Mouse (Mus musculus) lung, adult 2 months (tissue): ENCODE measurements at regions not wholly inside any gene's neighbourhood (a gene's known extent, or its start where the extent isn't known, plus 50 kb on each side); places are given as distances from the start of the nearest gene placed in this dataset.

Source experiments
- DNase-seq: peaks from one replicate; pipeline ENCODE4 v3.0.0; 2022
- H3K4me1 ChIP-seq: fragments of 200-500 bp; 2 replicates; pipeline ENCODE4 v1.6.1; 2011; ENCODE audit warnings: low read length; ENCODE audit not compliant: control insufficient read depth, insufficient read depth
- H3K4me3 ChIP-seq: fragments of 200-500 bp; replicated peaks from 2 replicates; pipeline ENCODE3; 2011; ENCODE audit warnings: low read depth, mild to moderate bottlenecking, control low read depth, low read length; ENCODE audit errors: extremely low read depth
- CTCF ChIP-seq: fragments of 200-500 bp; IDR thresholded peaks from 2 replicates; pipeline ENCODE4 v1.5.1; 2011; ENCODE audit warnings: mild to moderate bottlenecking, low read length, control low read depth; ENCODE audit not compliant: insufficient read depth
- POLR2A ChIP-seq: fragments of 200-500 bp; IDR thresholded peaks from 2 replicates; pipeline ENCODE4 v1.6.1; 2011; ENCODE audit warnings: low read depth, mild to moderate bottlenecking, control low read depth, low read length, borderline replicate concordance; ENCODE audit errors: extremely low read depth
- WGBS: fragments of 180-500 bp; shearing (Covaris S2); methylation state at CpG from one replicate; pipeline ENCODE4 v1.1.7; 2018; 5-methylcytosine and 5-hydroxymethylcytosine counted together

DNA sequence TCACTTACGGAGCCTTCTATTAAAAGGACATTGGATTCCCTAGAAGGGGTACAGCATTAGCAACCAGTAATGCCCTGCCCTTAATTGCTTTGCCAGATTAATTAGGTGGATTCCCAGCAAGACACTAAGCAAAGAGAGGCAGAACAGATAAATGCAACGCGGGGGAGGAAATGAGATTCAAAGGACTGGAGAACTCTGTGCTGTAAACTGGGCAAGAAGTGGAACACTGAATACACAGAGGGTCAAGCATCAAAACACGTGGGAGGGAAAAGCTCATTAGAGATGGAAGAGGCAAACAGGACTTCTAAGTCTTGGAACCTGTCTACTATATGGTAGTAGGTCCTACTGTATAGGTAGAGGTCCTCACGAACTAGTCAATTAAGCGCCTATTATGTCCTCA is 68.5 kb upstream of the Fer start:
- no peak overlapping the region for H3K4me3 ChIP-seq
- WGBS, result 81% methylated on average over 6 of the region's 6 CpGs
- DNase-seq, result no peak
- TF ChIP-seq CTCF, result no peak
- TF ChIP-seq POLR2A, result no peak
- no peaks in the 10 kb centered on the region for H3K4me1 ChIP-seq

DNA sequence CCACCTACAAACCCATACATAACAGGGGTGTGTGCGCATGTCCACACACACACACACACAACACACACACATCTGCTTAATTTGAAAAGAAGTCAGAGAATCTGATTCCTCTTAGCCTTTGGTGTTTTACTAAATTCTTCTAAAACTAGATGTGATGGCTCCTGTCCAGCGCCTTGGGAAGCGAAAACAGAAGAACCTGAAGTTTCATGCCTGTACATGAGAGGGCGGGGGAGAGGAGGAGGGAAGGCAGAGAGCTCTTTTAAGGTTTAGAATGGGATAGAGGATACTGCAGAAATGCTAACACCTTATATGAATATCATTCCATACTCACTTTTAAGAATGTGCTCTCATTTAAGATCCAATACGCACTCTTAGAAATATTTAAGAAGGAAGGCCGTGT is 64.5 kb upstream of the Fer start:
- 87% methylated on average over 6 of the region's 6 CpGs for WGBS
- DNase-seq, result no peak

DNA sequence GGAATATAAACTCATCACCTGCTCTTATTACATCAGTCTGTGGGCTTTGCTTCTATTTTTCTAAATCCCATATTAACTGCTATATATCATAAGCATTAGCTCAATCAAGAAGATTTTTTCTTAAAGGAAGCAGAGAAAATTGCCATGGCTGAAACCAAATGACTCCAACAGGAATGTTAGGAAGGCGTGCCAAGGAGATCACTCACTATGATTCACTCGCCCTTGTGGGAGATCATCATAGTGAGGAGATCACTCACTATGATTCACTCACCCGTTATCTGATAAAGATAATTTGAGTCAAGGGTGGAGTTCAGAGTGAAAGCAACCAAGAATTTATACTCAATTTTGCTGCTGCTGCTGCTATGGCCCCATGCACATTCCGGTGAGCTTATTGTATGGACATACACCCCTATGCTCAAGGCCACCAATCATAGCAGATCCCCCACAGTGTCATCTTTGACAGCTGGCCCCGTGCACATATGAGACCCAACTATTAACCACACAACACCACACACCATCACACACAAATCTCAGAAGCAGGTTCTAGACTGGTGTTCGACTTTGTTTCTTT is 63.8 kb upstream of the Fer start:
- TF ChIP-seq POLR2A (no peak), CTCF (no peak)
- DNase-seq, result no peak
- Histone ChIP-seq H3K4me1 (no peaks in the 10 kb centered on the region), H3K4me3 (no peak overlapping the region)
- 76% methylated on average over 6 of the region's 6 CpGs for WGBS

More for the DNA sequence above, 64.5 kb upstream of the Fer start:
- Histone ChIP-seq H3K4me3 (no peak overlapping the region), H3K4me1 (no peaks in the 10 kb centered on the region)
- TF ChIP-seq POLR2A, result no peak
- TF ChIP-seq CTCF, result no peak

DNA sequence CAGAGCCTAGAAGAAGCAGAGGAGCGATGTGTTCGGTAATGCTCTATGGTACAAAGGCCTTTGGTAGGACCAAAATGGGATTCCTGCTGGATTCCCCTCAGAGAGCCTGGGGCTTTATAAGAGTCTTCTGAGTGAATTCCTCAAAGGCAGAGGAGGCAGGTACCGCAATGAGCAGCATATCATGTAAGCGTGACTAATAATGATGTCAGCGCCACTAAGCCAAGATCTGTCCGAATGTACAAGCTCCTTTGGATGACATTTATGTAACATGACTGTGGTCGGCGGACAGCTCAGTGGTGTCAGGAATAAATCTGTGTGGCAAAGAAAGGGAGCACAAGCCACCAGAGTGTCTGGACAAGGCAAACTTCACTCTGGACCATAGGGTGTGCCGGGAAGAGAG is 61.5 kb upstream of the Fer start:
- WGBS, result 91% methylated on average over 9 of the region's 9 CpGs
- H3K4me1 ChIP-seq, result no peaks in the 10 kb centered on the region
- no peak for TF ChIP-seq POLR2A
- no peak for TF ChIP-seq CTCF

DNA sequence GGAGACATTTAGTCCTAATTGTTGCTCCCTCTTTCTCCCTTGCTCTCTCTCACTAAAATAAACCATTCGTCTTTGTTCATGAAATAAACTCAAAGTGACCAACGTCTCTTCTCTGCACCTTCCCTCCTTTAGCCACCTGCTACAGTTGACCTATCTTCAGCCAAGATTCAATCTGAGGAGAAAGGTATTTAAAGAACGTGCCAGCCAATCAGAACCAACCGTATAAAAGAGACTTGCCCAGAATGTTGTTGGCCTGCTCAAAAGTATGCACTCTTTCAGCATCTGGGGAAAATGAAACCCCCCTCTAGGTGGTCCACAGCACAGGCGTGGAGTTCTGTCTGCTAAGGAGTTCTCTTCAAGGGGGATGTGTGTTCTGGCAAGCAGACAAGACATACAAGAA is 60.0 kb upstream of the Fer start:
- no peak for TF ChIP-seq CTCF
- no peak for TF ChIP-seq POLR2A
- no peaks in the 10 kb centered on the region for H3K4me1 ChIP-seq
- H3K4me3 ChIP-seq, result no peak overlapping the region
- DNase-seq, result no peak
- 73% methylated on average over 5 of the region's 5 CpGs for WGBS

More for the DNA sequence above, 61.5 kb upstream of the Fer start:
- no peak overlapping the region for H3K4me3 ChIP-seq
- no peak for DNase-seq

DNA sequence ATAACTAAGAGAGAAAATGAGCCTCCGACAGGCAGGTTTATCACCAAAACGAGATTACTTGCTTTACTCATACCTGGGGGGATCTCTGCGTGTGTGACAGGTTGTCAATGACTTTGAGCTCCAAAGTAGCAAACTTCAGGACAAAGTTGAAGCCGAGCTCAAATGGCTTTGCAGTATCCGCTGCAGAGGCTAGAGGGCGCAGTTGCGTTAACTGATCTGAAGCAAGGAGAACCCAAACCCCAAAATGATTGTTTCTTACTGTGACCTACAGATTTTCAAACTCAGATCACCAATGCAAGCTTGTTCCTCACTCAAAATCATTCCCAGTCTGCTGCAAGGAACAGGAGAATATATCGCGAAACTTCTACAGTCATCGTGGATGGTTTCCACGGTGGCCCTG is 59.3 kb upstream of the Fer start:
- H3K4me1 ChIP-seq, result no peaks in the 10 kb centered on the region
- no peak overlapping the region for H3K4me3 ChIP-seq
- TF ChIP-seq CTCF, result peak; percentile 94
- TF ChIP-seq POLR2A, result no peak
- DNase-seq, result peak; percentile 62
- 25% methylated on average over 11 of the region's 11 CpGs for WGBS

DNA sequence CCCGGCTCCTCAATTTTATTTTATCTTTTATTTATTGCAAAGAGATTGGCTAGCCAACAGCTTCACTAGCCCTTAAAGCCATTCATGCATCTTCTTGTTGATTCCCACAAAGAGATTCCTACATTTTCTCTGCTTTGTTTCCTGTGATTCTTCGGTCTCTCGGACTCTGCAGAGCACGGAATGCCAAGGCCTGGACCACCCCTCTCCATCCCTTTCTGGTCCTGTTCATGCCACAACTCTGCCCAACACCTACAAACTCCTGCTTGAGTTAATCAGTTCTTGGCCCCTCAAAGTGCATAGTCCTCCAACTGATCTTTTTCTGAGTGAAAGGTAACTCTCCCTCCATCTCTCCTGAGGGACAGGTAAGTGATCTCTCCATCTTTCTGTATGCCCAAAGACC is 58.4 kb upstream of the Fer start:
- TF ChIP-seq POLR2A (no peak), CTCF (no peak)
- H3K4me3 ChIP-seq, result no peak overlapping the region
- WGBS, result 92% methylated on average over 4 of the region's 4 CpGs
- H3K4me1 ChIP-seq, result no peaks in the 10 kb centered on the region
- no peak for DNase-seq

DNA sequence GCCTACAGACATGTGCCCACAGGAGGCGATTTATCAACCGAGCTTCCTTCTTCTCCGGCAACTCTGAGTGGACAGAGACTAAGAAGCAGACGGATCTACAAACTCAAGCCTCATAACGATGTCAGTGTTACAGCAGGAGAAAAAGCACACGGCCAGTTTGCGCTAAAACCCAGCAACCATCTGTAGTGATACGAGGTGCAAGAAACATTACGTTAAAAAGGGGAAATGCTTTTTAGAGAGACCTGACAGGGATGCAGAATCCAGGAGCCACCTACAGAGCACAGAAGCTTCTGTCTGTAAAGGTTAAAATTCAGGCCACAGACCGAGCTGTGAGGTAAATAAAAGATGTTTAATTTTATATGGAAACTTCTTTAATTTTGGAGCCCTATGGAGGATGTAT is 56.5 kb upstream of the Fer start:
- no peak overlapping the region for H3K4me3 ChIP-seq
- no peaks in the 10 kb centered on the region for H3K4me1 ChIP-seq
- WGBS, result 88% methylated on average over 10 of the region's 10 CpGs
- DNase-seq, result no peak
- TF ChIP-seq POLR2A, result no peak
- no peak for TF ChIP-seq CTCF

DNA sequence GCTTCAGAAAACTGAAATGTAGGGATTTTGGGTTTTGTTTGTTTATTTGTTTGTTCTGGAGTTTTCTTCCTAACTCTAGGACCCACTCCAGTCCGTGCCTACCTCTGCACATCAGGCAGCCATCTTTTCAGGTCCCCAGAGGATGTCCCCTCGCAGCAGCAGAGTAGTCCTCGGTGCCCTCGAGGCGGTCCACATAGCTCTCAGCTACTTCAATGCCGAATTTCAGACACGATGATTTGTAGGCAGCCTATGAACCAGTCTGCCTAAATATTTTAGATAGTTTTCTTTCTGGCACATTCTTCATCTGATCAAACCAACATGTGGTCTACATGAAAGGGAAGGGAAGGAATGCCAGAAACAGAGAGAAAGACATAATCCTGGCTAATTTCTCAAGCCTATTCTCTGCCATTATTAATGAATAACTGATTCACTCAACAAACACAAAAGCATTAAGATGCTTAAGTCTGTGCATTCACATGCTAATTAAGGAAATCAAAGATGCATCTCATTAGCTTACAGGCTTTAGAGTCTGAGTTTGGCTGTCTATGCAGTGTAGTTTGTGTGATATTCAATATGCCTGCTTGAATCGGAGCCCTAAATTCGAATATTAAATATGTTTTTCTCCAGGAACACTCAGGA is 55.2 kb upstream of the Fer start:
- no peak for TF ChIP-seq POLR2A
- Histone ChIP-seq H3K4me3 (no peak overlapping the region), H3K4me1 (no peaks in the 10 kb centered on the region)
- WGBS, result 84% methylated on average over 9 of the region's 9 CpGs
- no peak for DNase-seq

DNA sequence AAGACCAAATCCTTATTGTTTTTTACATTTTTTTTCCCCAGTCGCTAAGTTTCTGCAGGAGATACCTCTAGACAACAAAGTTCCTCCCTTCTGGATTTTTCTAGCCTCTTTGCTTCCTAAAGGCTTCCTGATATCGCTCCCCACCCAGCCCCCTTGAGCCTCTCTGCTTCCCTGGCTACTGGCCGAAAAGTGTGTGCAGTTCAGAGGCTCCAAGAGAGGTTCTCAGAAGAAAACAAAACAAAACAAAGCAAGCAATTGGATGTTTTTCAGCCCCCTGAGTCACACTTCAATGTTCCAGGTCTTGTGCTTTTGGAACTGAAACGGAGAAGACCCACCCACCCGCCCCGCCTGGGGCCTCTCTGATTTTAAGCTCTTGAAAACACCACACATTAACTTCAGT is 54.1 kb upstream of the Fer start:
- WGBS, result 71% methylated on average over 6 of the region's 6 CpGs
- no peak for DNase-seq
- H3K4me1 ChIP-seq, result no peaks in the 10 kb centered on the region

DNA sequence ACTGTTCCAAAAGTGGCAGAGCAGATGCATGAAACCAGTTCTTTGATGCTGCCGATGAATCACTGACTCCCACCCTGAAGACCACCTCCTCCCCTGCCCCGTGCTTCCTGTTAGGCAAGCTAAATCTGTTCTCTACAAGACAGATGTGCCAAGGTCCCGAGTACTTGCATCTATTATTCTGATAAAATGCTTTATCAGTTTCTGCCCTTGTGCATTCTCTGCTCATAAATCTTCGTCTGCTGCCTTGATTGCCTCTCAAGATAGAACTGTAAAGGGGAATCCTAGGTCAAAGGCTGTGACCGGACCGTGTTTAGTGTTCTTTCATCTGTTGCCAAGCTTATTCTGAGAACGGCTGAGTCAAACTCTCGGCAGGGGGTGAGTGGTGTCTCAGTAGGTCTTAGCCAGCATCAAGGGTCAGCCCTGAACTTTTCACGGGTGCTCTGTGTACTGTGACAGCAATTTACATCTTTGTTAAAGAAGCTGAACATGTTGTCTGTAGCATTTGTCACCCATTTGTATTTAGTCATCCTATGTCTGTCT is 51.5 kb upstream of the Fer start:
- WGBS, result 33% methylated on average over 9 of the region's 9 CpGs
- no peak for DNase-seq
- no peaks in the 10 kb centered on the region for H3K4me1 ChIP-seq
- no peak for TF ChIP-seq POLR2A
- TF ChIP-seq CTCF, result no peak
- no peak overlapping the region for H3K4me3 ChIP-seq

More for the DNA sequence above, 54.1 kb upstream of the Fer start:
- H3K4me3 ChIP-seq, result no peak overlapping the region
- TF ChIP-seq POLR2A (no peak), CTCF (no peak)
